Mouse (Mus musculus) heart, embryonic 12.5 days (tissue): ENCODE results near the gene Cntn5. TPM values are rescaled to one million over a fixed set of nuclear protein-coding genes. Genes with fewer than 3 reads are reported as not detected.

ENCODE experiments used
- ATAC-seq: fragments of 200-750 bp; cut with Nextera tagmentation; 2 replicates; pipeline ENCODE4 v1.8.0; 2017; ENCODE audit warnings: moderate TSS enrichment, moderate library complexity; ENCODE audit not compliant: insufficient number of reproducible peaks, low FRiP score
- H3K27ac ChIP-seq: fragments of 300-500 bp; sonication (generic); 2 replicates; pipeline ENCODE4 v1.5.1; 2016; ENCODE audit warnings: mild to moderate bottlenecking, moderate library complexity; ENCODE audit not compliant: poor library complexity, severe bottlenecking
- H3K27me3 ChIP-seq: fragments of 300-500 bp; sonication (generic); replicated peaks from 2 replicates; pipeline ENCODE4 v1.6.1; 2016; ENCODE audit warnings: mild to moderate bottlenecking, moderate library complexity
- H3K36me3 ChIP-seq: fragments of 300-500 bp; sonication (generic); 2 replicates; pipeline ENCODE4 v1.6.1; 2016; ENCODE audit warnings: mild to moderate bottlenecking, moderate library complexity
- H3K4me1 ChIP-seq: fragments of 300-500 bp; sonication (generic); replicated peaks from 2 replicates; pipeline ENCODE4 v1.6.1; 2016; ENCODE audit warnings: mild to moderate bottlenecking
- H3K4me2 ChIP-seq: fragments of 300-500 bp; sonication (generic); 2 replicates; pipeline ENCODE4 v1.6.1; 2016; ENCODE audit warnings: mild to moderate bottlenecking, moderate library complexity
- H3K4me3 ChIP-seq: fragments of 300-500 bp; sonication (generic); 2 replicates; pipeline ENCODE4 v1.5.1; 2016; ENCODE audit warnings: mild to moderate bottlenecking
- H3K9ac ChIP-seq: fragments of 300-500 bp; sonication (generic); 2 replicates; pipeline ENCODE4 v1.6.1; 2016; ENCODE audit warnings: mild to moderate bottlenecking, moderate library complexity
- H3K9me3 ChIP-seq: fragments of 300-500 bp; sonication (generic); replicated peaks from 2 replicates; pipeline ENCODE4 v1.6.1; 2016; ENCODE audit warnings: mild to moderate bottlenecking, moderate library complexity
- WGBS: fragments of 180-500 bp; shearing (Covaris S2); methylation state at CpG from one replicate; pipeline ENCODE4 v1.1.7; 2016; 5-methylcytosine and 5-hydroxymethylcytosine counted together
- polyA plus RNA-seq: library from polyadenylated mRNA; unstranded; fragments of >200 nt; fragmentation: Nextera tagmentation; extraction: Ambion mirVana; gene quantifications from 2 replicates; pipeline ENCODE4 v1.2.1, GENCODE M21; 2016

The Cntn5 gene
- polyA plus RNA-seq, 1 experiment from 2014 or later, result not detected

- no peak for ATAC-seq
- Histone ChIP-seq H3K4me1 (no peaks in the 10 kb centered on the region), H3K4me3 (no peak overlapping the region), H3K36me3 (no peaks in the 10 kb centered on the region), H3K4me2 (no peak overlapping the region), H3K9me3 (no peaks in the 10 kb centered on the region), H3K9ac (no peak overlapping the region), H3K27ac (no peak overlapping the region), H3K27me3 (no peaks in the 10 kb centered on the region)
- 46% methylated on average over 3 of the region's 3 CpGs for whole genome bisulfite sequencing
Observed at GRCm38 (mm10) chr9:9783680-9784079, 1120.9 kb downstream of the Cntn5 start.

DNA sequence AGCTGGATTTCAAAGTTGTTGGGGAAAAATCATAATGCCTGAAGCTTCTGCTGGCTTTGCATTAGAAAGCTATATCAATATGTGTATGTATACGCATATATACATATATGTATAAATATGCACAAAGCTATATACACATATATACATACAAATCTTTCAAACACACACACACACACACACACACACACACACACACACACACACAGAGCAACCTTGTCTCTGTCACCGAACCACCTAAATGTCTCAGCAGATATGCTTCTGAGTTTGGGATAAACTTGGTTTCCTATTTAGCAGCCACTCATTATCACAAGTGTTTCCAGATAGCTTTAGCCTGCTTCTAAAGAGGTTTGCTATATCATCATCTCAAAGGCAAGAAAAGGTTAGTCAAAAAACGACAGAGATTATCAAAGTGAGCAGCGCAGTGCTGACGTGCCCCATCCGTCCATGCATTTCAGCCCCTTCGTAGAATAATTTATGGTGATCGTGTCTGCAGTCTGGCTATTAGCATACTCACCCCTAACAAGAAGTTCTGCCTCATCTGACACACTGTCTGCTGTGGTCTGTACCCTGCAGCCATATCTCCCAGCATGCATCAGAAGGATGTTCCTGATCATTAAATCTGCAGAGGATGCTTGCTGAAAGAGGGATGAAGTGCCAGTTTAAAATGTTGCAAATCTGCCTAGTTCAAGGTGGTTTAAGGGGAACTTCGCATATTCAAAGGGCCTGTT is 1123.3 kb downstream of the Cntn5 start:
- Histone ChIP-seq H3K9me3 (no peaks in the 10 kb centered on the region), H3K4me1 (no peaks in the 10 kb centered on the region), H3K9ac (no peak overlapping the region), H3K4me2 (no peak overlapping the region), H3K27ac (no peak overlapping the region), H3K27me3 (no peaks in the 10 kb centered on the region), H3K4me3 (no peak overlapping the region), H3K36me3 (no peaks in the 10 kb centered on the region)
- ATAC-seq, result no peak
- 49% methylated on average over 9 of the region's 9 CpGs for WGBS

GRCm38 (mm10) chr9:9779646-9780045 is 1124.9 kb downstream of the Cntn5 start:
- H3K36me3 ChIP-seq, result no peaks in the 10 kb centered on the region
- no peak overlapping the region for H3K9ac ChIP-seq
- no peaks in the 10 kb centered on the region for H3K27me3 ChIP-seq
- no peaks in the 10 kb centered on the region for H3K4me1 ChIP-seq
- no peak for ATAC-seq
- no peak overlapping the region for H3K4me2 ChIP-seq
- WGBS, result 72% methylated on average over 3 of the region's 3 CpGs
- no peak overlapping the region for H3K27ac ChIP-seq
- H3K4me3 ChIP-seq, result no peak overlapping the region
- H3K9me3 ChIP-seq, result no peaks in the 10 kb centered on the region

DNA sequence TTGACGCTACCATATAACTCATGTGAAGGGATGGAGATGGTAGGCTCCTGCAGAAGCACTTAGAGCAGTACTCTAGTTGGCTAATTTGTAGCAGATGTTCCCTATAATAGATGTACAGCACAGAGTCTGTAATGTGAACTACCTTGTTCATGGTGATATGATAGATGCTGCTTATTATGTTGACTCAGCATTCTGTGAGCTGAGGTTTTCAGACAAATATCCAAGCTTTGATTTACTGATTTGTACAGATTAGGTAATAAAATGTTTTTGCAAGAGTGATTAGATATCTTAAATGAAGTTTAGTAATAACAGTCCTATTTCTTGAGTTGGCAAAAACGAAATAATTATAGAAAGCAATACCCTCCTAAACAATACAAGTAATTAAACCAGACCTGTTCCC is 1133.8 kb downstream of the Cntn5 start:
- H3K9ac ChIP-seq, result no peak overlapping the region
- H3K27me3 ChIP-seq, result no peaks in the 10 kb centered on the region
- H3K4me2 ChIP-seq, result no peak overlapping the region
- no peaks in the 10 kb centered on the region for H3K36me3 ChIP-seq
- no peaks in the 10 kb centered on the region for H3K9me3 ChIP-seq
- H3K4me3 ChIP-seq, result no peak overlapping the region
- no peaks in the 10 kb centered on the region for H3K4me1 ChIP-seq
- no peak for ATAC-seq
- 66% methylated on average over 2 of the region's 2 CpGs for WGBS
- no peak overlapping the region for H3K27ac ChIP-seq

DNA sequence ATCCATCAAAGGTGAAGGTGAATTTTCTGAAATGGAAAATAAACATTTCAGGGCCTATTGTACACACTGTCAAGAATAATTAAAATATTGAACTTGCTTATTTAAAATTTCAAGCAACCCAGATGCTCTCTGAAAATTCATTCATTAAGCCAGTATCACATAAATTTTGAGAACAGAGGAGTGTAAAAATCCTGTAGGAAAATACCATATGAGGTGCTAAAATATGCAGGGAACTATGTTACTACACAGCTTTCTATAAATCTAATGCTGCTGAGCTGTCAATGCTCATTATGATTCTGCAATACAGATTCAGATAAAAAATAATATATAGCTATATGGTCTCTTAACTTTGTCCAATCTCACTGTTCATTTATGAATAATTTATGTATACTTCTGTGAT is 1134.9 kb downstream of the Cntn5 start:
- H3K27ac ChIP-seq, result no peak overlapping the region
- no peak overlapping the region for H3K4me3 ChIP-seq
- no peaks in the 10 kb centered on the region for H3K4me1 ChIP-seq
- no peaks in the 10 kb centered on the region for H3K27me3 ChIP-seq
- no peaks in the 10 kb centered on the region for H3K36me3 ChIP-seq
- ATAC-seq, result no peak
- H3K9me3 ChIP-seq, result no peaks in the 10 kb centered on the region
- H3K9ac ChIP-seq, result no peak overlapping the region
- no peak overlapping the region for H3K4me2 ChIP-seq

GRCm38 (mm10) chr9:9718145-9718544 is 1186.4 kb downstream of the Cntn5 start:
- Histone ChIP-seq H3K4me3 (no peak overlapping the region), H3K4me2 (no peak overlapping the region), H3K9me3 (no peaks in the 10 kb centered on the region), H3K27me3 (no peaks in the 10 kb centered on the region), H3K9ac (no peak overlapping the region), H3K36me3 (no peaks in the 10 kb centered on the region), H3K4me1 (no peaks in the 10 kb centered on the region), H3K27ac (no peak overlapping the region)
- ATAC-seq, result no peak
- WGBS, result 50% methylated on average over 1 of the region's 1 CpGs

DNA sequence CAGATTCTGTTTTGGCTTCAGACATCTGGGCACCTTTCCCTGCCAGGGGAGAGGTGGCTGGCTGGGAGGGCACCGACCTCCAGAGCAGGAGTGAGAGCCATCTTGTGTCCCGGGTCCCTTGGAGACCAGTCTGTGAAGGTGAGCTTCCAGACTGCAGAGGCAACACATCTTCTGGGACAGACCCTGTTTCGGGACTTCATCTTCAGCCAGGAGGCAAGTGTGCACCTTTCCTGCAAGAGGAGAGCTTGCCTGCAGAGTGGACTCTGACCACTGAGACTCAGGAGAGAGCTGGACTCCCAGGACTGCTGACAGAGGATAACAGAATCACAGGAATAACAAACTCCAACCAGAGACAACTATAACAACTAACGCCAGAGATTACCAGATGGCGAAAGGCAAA is 1195.9 kb downstream of the Cntn5 start:
- ATAC-seq, result no peak
- WGBS, result 83% methylated on average over 5 of the region's 5 CpGs
- no peaks in the 10 kb centered on the region for H3K36me3 ChIP-seq

GRCm38 (mm10) chr9:9707766-9708165 is 1196.8 kb downstream of the Cntn5 start:
- H3K4me1 ChIP-seq, result no peaks in the 10 kb centered on the region
- H3K27me3 ChIP-seq, result no peaks in the 10 kb centered on the region
- H3K9ac ChIP-seq, result no peak overlapping the region
- no peak overlapping the region for H3K4me2 ChIP-seq
- no peaks in the 10 kb centered on the region for H3K9me3 ChIP-seq
- no peak overlapping the region for H3K4me3 ChIP-seq
- no peak overlapping the region for H3K27ac ChIP-seq
- H3K36me3 ChIP-seq, result no peaks in the 10 kb centered on the region
- no peak for ATAC-seq

More for the DNA sequence above, 1195.9 kb downstream of the Cntn5 start:
- Histone ChIP-seq H3K27me3 (no peaks in the 10 kb centered on the region), H3K4me3 (no peak overlapping the region), H3K27ac (no peak overlapping the region), H3K4me2 (no peak overlapping the region), H3K9ac (no peak overlapping the region), H3K9me3 (no peaks in the 10 kb centered on the region), H3K4me1 (no peaks in the 10 kb centered on the region)

- Histone ChIP-seq H3K4me2 (no peak overlapping the region), H3K27me3 (no peaks in the 10 kb centered on the region), H3K4me1 (no peaks in the 10 kb centered on the region), H3K9me3 (no peaks in the 10 kb centered on the region), H3K36me3 (no peaks in the 10 kb centered on the region), H3K27ac (no peak overlapping the region), H3K9ac (no peak overlapping the region), H3K4me3 (no peak overlapping the region)
- WGBS, result 77% methylated on average over 1 of the region's 1 CpGs
- no peak for ATAC-seq
Observed at GRCm38 (mm10) chr9:9705180-9705579, 1199.4 kb downstream of the Cntn5 start.

DNA sequence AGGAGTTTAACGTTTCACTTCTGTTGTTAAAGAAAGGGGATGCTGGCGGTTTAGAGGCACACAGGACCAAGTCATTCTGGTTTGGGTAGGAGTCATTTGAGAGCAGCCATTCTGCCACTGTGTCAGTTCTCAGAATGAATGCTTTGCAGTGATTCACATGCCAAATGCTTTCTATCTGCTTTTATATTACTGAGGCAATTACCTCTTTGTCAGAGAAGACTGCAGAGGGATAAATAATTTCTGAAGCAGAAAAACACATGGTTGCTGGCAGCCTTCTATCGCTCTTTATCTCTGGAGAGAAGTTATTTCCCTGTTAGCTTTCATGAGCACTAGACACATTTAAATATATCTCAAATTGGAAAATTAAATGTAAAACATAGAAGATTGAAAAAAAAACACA is 1207.9 kb downstream of the Cntn5 start:
- Histone ChIP-seq H3K27me3 (no peaks in the 10 kb centered on the region), H3K4me1 (no peaks in the 10 kb centered on the region), H3K36me3 (no peaks in the 10 kb centered on the region), H3K9me3 (no peaks in the 10 kb centered on the region), H3K4me2 (no peak overlapping the region), H3K27ac (no peak overlapping the region), H3K4me3 (no peak overlapping the region), H3K9ac (no peak overlapping the region)
- no peak for ATAC-seq
- WGBS, result 59% methylated on average over 3 of the region's 3 CpGs

DNA sequence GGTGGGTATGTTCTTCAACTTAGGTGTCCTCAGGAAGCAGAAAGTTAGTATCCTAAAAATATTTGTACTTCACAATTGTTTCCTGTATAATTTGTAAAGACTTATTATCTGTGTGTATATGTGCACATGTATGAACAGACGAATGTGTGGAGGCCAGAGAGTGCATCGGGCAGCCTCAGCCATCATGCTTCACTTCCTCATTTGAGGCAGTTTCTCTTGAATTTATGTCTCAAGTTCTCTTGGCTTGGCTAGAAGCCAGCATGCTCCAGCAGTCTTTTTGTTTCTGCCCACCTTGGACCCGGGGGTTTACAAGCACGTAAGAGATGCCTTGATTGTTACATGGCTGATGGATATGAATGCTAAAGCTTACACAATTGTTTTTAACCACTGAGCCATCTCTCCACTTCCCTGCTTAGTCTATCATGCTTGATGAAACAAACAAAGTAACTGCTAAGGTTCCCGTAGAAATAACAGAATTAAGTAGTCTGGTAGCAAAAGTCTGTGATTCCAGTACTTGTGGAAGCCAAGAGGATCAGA is 1222.2 kb downstream of the Cntn5 start:
- H3K4me1 ChIP-seq, result no peaks in the 10 kb centered on the region
- H3K27ac ChIP-seq, result no peak overlapping the region
- 76% methylated on average over 5 of the region's 5 CpGs for WGBS

GRCm38 (mm10) chr9:9676078-9676477 is 1228.5 kb downstream of the Cntn5 start:
- Histone ChIP-seq H3K27me3 (0 out of 2 replicates have a peak, but pooled peaks cover 3% of the 10 kb centered on the region), H3K4me1 (no peaks in the 10 kb centered on the region; the same call in 1 of the 2 replicates), H3K27ac (no peak overlapping the region), H3K4me2 (no peak overlapping the region), H3K36me3 (no peaks in the 10 kb centered on the region), H3K9me3 (no peaks in the 10 kb centered on the region), H3K9ac (no peak overlapping the region), H3K4me3 (no peak overlapping the region)
- ATAC-seq, result no peak
- WGBS, result 82% methylated on average over 4 of the region's 4 CpGs

More for the DNA sequence above, 1222.2 kb downstream of the Cntn5 start:
- Histone ChIP-seq H3K4me3 (no peak overlapping the region), H3K9ac (no peak overlapping the region), H3K36me3 (no peaks in the 10 kb centered on the region), H3K9me3 (no peaks in the 10 kb centered on the region), H3K27me3 (no peaks in the 10 kb centered on the region), H3K4me2 (no peak overlapping the region)
- no peak for ATAC-seq
